Mouse (Mus musculus) Muller cell, postnatal 12 days (primary cell): ENCODE measurements at regions not wholly inside any gene's neighbourhood (a gene's known extent, or its start where the extent isn't known, plus 50 kb on each side); places are given as distances from the start of the nearest gene placed in this dataset.
A peak's percentile ranks its signal among the peaks of the same experiment; 100 is the strongest.

Source experiments
- DNase-seq: peaks from one replicate; pipeline ENCODE4 v3.0.0-alpha.2; 2015; ENCODE audit errors: inconsistent ontology term

GRCm38 (mm10) chr14:32735356-32735755 lies 50.3 kb upstream of the 3425401B19Rik start:
- DNase-seq: peak; percentile 46
